Mouse (Mus musculus): Measurements from ENCODE around the gene Sgk2. TPM values are rescaled to one million over a fixed set of nuclear protein-coding genes. Genes with fewer than 3 reads are reported as not detected.

Sgk2 gene
- polyA plus RNA-seq, 1 experiment from 2014 or later = 0.09 TPM

DNA sequence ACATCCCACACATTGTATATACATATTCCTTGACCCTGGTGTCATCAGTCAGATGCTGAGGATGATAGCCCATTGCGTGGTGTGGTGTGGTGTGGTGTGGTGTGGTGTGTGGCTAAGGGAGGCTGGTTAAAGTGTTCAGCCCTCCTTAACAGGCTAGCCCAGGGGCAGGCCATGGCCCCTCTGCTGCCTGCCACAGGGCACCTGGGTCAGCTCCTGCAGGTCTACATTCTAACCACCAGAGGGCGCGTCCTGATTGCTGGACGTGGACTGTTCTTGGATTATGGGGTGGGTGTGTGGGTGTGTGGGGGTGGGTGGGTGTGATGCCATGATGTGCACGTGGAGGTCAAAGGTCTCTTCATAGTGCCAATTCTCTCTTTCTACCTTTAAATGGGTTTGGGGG lies 18.8 kb upstream of the Sgk2 start:
- ATAC-seq (ENCODE audit: insufficient number of reproducible peaks, low FRiP score) = peak; percentile 43; the same call in 1 of the 2 replicates
- H3K27ac ChIP-seq (ENCODE audit: poor library complexity, severe bottlenecking) = no peak overlapping the region
- WGBS = 7% methylated on average over 5 of the region's 5 CpGs
- H3K9ac ChIP-seq = no peak overlapping the region
- H3K4me2 ChIP-seq = no peak overlapping the region
- no peaks in the 10 kb centered on the region for H3K36me3 ChIP-seq
- H3K27me3 ChIP-seq (replicated peaks) = peaks cover 10% of the 10 kb centered on the region
- H3K9me3 ChIP-seq (replicated peaks) = no peaks in the 10 kb centered on the region
- no peak overlapping the region for H3K4me3 ChIP-seq
- peaks cover 1% of the 10 kb centered on the region; the same call in 1 of the 2 replicates for H3K4me1 ChIP-seq (replicated peaks)

DNA sequence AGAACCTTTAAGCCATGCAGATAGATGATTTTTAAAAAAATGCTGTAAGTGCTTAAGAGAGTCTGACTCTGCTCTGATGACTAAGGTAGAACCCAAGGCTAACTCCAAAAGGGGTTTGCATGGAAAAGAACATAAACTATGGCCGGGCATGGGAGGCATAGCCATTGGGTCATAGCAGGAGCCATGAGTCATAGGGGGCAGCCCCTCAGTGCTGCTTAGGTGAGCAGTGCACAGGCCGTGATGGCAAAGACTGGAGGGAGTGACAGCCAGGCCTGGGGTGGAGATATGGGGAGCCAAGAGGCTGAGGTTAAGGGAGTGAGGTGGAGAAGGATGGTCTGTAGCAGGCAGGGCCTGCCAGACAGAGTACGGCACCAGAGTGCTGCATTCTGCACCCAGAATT lies 18.0 kb upstream of the Sgk2 start:
- H3K27ac ChIP-seq (ENCODE audit: poor library complexity, severe bottlenecking) = no peak overlapping the region
- ATAC-seq (ENCODE audit: insufficient number of reproducible peaks, low FRiP score) = no peak
- H3K9me3 ChIP-seq (replicated peaks) = no peaks in the 10 kb centered on the region
- H3K4me1 ChIP-seq (replicated peaks) = peaks cover 9% of the 10 kb centered on the region
- peaks cover 10% of the 10 kb centered on the region for H3K27me3 ChIP-seq (replicated peaks)
- H3K4me3 ChIP-seq = no peak overlapping the region
- H3K9ac ChIP-seq = no peak overlapping the region
- 72% methylated on average over 3 of the region's 3 CpGs for whole genome bisulfite sequencing
- H3K36me3 ChIP-seq = no peaks in the 10 kb centered on the region
- H3K4me2 ChIP-seq = no peak overlapping the region

DNA sequence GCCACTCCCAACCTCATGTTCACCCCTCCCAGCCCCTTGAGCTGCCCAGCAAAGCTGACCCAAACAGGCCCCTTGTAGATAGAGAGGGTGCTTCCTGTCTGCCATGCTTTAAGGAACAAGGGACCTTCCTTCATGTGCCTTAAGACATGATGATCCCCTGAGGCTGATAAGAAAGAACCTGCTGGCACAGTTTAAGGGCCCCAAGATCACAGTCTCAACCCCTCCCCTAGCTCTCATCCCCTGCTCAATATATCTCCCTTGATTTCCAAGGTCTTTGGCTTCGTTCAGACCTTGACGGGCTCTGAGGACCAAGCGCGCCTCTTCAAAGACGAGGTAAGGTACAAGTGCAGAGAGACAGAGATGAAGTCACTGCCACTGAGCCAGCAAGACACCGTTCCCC lies 16.2 kb upstream of the Sgk2 start:
- Histone ChIP-seq H3K9ac (no peak overlapping the region), H3K27ac (ENCODE audit: poor library complexity, severe bottlenecking) (no peak overlapping the region), H3K4me3 (no peak overlapping the region), H3K27me3 (replicated peaks) (peaks cover 10% of the 10 kb centered on the region), H3K36me3 (no peaks in the 10 kb centered on the region), H3K9me3 (replicated peaks) (no peaks in the 10 kb centered on the region), H3K4me1 (replicated peaks) (peaks cover 14% of the 10 kb centered on the region), H3K4me2 (no peak overlapping the region)
- 76% methylated on average over 6 of the region's 6 CpGs for WGBS
- no peak for ATAC-seq (ENCODE audit: insufficient number of reproducible peaks, low FRiP score)

GRCm38 (mm10) chr2:162972752-162973151 lies 14.4 kb upstream of the Sgk2 start:
- no peaks in the 10 kb centered on the region for H3K36me3 ChIP-seq
- no peak overlapping the region for H3K4me2 ChIP-seq
- ATAC-seq (ENCODE audit: insufficient number of reproducible peaks, low FRiP score) = no peak
- H3K27ac ChIP-seq (ENCODE audit: poor library complexity, severe bottlenecking) = no peak overlapping the region
- H3K9ac ChIP-seq = no peak overlapping the region
- peaks cover 16% of the 10 kb centered on the region for H3K4me1 ChIP-seq (replicated peaks)
- H3K27me3 ChIP-seq (replicated peaks) = peaks cover 6% of the 10 kb centered on the region
- 59% methylated on average over 7 of the region's 7 CpGs for WGBS
- H3K4me3 ChIP-seq = no peak overlapping the region
- no peaks in the 10 kb centered on the region for H3K9me3 ChIP-seq (replicated peaks)

GRCm38 (mm10) chr2:162973206-162973605 lies 13.9 kb upstream of the Sgk2 start:
- Histone ChIP-seq H3K9ac (no peak overlapping the region), H3K36me3 (no peaks in the 10 kb centered on the region)
- WGBS = 71% methylated on average over 5 of the region's 5 CpGs

GRCm38 (mm10) chr2:162973637-162974036 lies 13.5 kb upstream of the Sgk2 start:
- WGBS = 31% methylated on average over 11 of the region's 11 CpGs
- Histone ChIP-seq H3K9me3 (replicated peaks) (no peaks in the 10 kb centered on the region), H3K27me3 (replicated peaks) (peaks cover 3% of the 10 kb centered on the region; the same call in 1 of the 2 replicates), H3K4me3 (no peak overlapping the region), H3K4me2 (no peak overlapping the region), H3K4me1 (replicated peaks) (peaks cover 16% of the 10 kb centered on the region), H3K36me3 (no peaks in the 10 kb centered on the region), H3K27ac (ENCODE audit: poor library complexity, severe bottlenecking) (no peak overlapping the region), H3K9ac (peak overlapping the region; percentile 13; the same call in 1 of the 2 replicates)
- ATAC-seq (ENCODE audit: insufficient number of reproducible peaks, low FRiP score) = no peak

More at GRCm38 (mm10) chr2:162973206-162973605, 13.9 kb upstream of the Sgk2 start:
- no peaks in the 10 kb centered on the region for H3K9me3 ChIP-seq (replicated peaks)
- no peak overlapping the region for H3K4me2 ChIP-seq
- H3K4me1 ChIP-seq (replicated peaks) = peaks cover 16% of the 10 kb centered on the region
- H3K4me3 ChIP-seq = no peak overlapping the region
- peaks cover 3% of the 10 kb centered on the region; the same call in 1 of the 2 replicates for H3K27me3 ChIP-seq (replicated peaks)
- no peak overlapping the region for H3K27ac ChIP-seq (ENCODE audit: poor library complexity, severe bottlenecking)
- ATAC-seq (ENCODE audit: insufficient number of reproducible peaks, low FRiP score) = no peak

GRCm38 (mm10) chr2:162975157-162975775 lies 11.9 kb upstream of the Sgk2 start:
- peaks cover 16% of the 10 kb centered on the region for H3K4me1 ChIP-seq (replicated peaks)
- no peak overlapping the region for H3K4me3 ChIP-seq
- no peak overlapping the region for H3K9ac ChIP-seq
- no peaks in the 10 kb centered on the region for H3K36me3 ChIP-seq
- no peak for ATAC-seq (ENCODE audit: insufficient number of reproducible peaks, low FRiP score)
- no peaks in the 10 kb centered on the region for H3K27me3 ChIP-seq (replicated peaks)
- H3K27ac ChIP-seq (ENCODE audit: poor library complexity, severe bottlenecking) = no peak overlapping the region
- no peaks in the 10 kb centered on the region for H3K9me3 ChIP-seq (replicated peaks)
- H3K4me2 ChIP-seq = no peak overlapping the region
- WGBS = 63% methylated on average over 11 of the region's 11 CpGs

GRCm38 (mm10) chr2:162976001-162976400 lies 11.1 kb upstream of the Sgk2 start:
- H3K9me3 ChIP-seq (replicated peaks) = no peaks in the 10 kb centered on the region
- no peaks in the 10 kb centered on the region for H3K27me3 ChIP-seq (replicated peaks)
- no peak overlapping the region for H3K27ac ChIP-seq (ENCODE audit: poor library complexity, severe bottlenecking)

DNA sequence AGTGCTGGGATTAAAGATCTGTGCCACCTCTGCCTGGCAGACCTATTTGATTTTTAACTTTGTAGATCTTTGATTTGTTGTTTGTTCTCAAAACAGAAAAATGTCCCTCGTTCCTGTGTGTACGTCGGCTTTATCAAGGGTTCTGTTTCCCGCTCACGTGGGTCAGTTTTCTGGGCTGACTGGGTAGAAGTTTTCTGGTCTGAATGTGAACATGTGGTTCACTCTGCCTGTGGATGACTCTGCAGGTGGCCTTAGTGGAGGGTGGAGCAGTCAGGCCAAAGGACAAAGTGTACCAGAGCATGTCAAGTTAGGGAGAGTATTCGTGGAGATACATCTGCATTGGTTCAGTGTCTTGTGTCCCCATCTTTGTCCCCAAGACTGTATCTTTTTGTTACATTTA lies 2.7 kb upstream of the Sgk2 start:
- Histone ChIP-seq H3K9me3 (replicated peaks) (no peaks in the 10 kb centered on the region), H3K36me3 (no peaks in the 10 kb centered on the region), H3K4me1 (replicated peaks) (no peaks in the 10 kb centered on the region), H3K4me2 (no peak overlapping the region), H3K9ac (no peak overlapping the region), H3K27me3 (replicated peaks) (no peaks in the 10 kb centered on the region; the same call in 1 of the 2 replicates), H3K4me3 (no peak overlapping the region), H3K27ac (ENCODE audit: poor library complexity, severe bottlenecking) (no peak overlapping the region)
- no peak for ATAC-seq (ENCODE audit: insufficient number of reproducible peaks, low FRiP score)
- WGBS = 72% methylated on average over 6 of the region's 6 CpGs

More at GRCm38 (mm10) chr2:162976001-162976400, 11.1 kb upstream of the Sgk2 start:
- 75% methylated on average over 4 of the region's 4 CpGs for whole genome bisulfite sequencing
- H3K9ac ChIP-seq = no peak overlapping the region
- H3K4me1 ChIP-seq (replicated peaks) = peaks cover 16% of the 10 kb centered on the region
- H3K4me3 ChIP-seq = no peak overlapping the region
- no peaks in the 10 kb centered on the region for H3K36me3 ChIP-seq
- H3K4me2 ChIP-seq = no peak overlapping the region
- ATAC-seq (ENCODE audit: insufficient number of reproducible peaks, low FRiP score) = no peak

DNA sequence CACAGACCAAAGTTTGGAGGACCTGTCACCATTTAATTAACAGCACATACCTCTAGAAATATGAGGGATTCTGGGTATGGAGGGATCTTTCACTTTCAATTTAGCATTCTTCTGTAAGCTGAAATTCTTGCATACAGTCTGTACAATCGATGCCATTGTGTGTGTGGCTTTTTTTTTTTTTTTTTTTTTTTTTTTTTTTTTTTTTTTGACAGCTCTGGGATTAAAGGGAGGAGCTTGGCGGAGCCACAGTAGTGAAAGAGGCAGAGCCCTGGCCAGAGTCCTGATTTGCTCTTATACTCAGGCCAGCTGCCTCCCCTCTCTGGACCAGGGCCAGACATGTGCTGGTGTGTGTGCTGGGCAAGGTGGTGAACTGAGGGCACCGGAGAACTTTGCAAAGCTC lies 1.2 kb upstream of the Sgk2 start:
- 51% methylated on average over 3 of the region's 3 CpGs for WGBS
- no peaks in the 10 kb centered on the region for H3K36me3 ChIP-seq
- H3K4me1 ChIP-seq (replicated peaks) = no peaks in the 10 kb centered on the region
- H3K27me3 ChIP-seq (replicated peaks) = no peaks in the 10 kb centered on the region; the same call in 1 of the 2 replicates
- H3K4me2 ChIP-seq = no peak overlapping the region
- no peak overlapping the region for H3K4me3 ChIP-seq
- no peaks in the 10 kb centered on the region for H3K9me3 ChIP-seq (replicated peaks)
- no peak overlapping the region for H3K27ac ChIP-seq (ENCODE audit: poor library complexity, severe bottlenecking)
- H3K9ac ChIP-seq = no peak overlapping the region
- ATAC-seq (ENCODE audit: insufficient number of reproducible peaks, low FRiP score) = no peak

DNA sequence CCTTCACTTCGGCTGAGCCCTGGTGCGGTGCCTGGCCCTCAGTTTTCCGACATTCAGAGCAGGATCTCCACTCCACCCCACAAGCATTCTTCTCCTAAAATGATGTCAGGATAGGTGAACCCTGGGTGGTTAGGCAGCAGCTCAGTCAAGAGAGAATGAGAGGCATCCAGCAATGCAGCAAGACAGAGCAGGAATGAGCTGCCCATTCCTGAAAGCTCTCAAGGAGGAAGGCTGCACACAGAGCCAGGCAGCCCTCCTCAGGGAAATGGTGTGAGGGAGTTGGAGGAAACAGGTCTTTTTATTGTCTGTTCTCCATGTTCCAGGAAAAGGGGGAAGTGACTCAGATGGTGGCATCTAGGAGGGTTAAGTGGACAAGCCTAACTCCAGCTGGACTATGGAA lies 366 bp upstream of the Sgk2 start:
- Histone ChIP-seq H3K9me3 (replicated peaks) (no peaks in the 10 kb centered on the region), H3K36me3 (no peaks in the 10 kb centered on the region), H3K4me3 (no peak overlapping the region), H3K9ac (no peak overlapping the region), H3K27me3 (replicated peaks) (no peaks in the 10 kb centered on the region; the same call in 1 of the 2 replicates), H3K4me2 (no peak overlapping the region), H3K4me1 (replicated peaks) (no peaks in the 10 kb centered on the region), H3K27ac (ENCODE audit: poor library complexity, severe bottlenecking) (no peak overlapping the region)
- no peak for ATAC-seq (ENCODE audit: insufficient number of reproducible peaks, low FRiP score)
- WGBS = 67% methylated on average over 3 of the region's 3 CpGs

GRCm38 (mm10) chr2:162988235-162988634 lies 1.1 kb downstream of the Sgk2 start:
- Histone ChIP-seq H3K27ac (ENCODE audit: poor library complexity, severe bottlenecking) (no peak overlapping the region), H3K36me3 (no peaks in the 10 kb centered on the region), H3K9ac (no peak overlapping the region), H3K4me2 (no peak overlapping the region), H3K4me3 (no peak overlapping the region), H3K27me3 (replicated peaks) (peaks cover 7% of the 10 kb centered on the region; the same call in 1 of the 2 replicates), H3K4me1 (replicated peaks) (no peaks in the 10 kb centered on the region), H3K9me3 (replicated peaks) (no peaks in the 10 kb centered on the region)
- WGBS = 74% methylated on average over 4 of the region's 4 CpGs
- no peak for ATAC-seq (ENCODE audit: insufficient number of reproducible peaks, low FRiP score)
